9 mouse cellular contexts compared by ENCODE assay signal in genomic region chr11:77896820-77897805, GRCm38 (mm10). TPM values are rescaled to one million over a fixed set of nuclear protein-coding genes. Genes with fewer than 3 reads are reported as not detected.
DNase-seq lines count a peak whose midpoint lies in the region; ATAC-seq and TF ChIP-seq lines count a peak whose summit lies in the region.
"Had no signal": no experiment of that assay in that cellular context is flagged by ENCODE, and none has a peak within 500 bp of the region (broad histone marks: within the 10 kb centered on the region; RNA-seq: fewer than 3 reads in every experiment).

No protein-coding gene starts in this region.

- ATAC-seq in embryonic facial prominence, embryonic 15.5 days (ENCODE audit: insufficient number of reproducible peaks, low FRiP score, low TSS enrichment, low read depth) = no peak
- ATAC-seq in limb, embryonic 14.5 days (ENCODE audit: low FRiP score, low read depth) = no peak
- ATAC-seq in CD4-positive, CD25-positive, alpha-beta regulatory T cell, adult 4 months = no peak

- H3K4me1 ChIP-seq in embryonic facial prominence, embryonic 15.5 days = peaks cover 37% of the 10 kb centered on the region
- H3K4me1 ChIP-seq in limb, embryonic 14.5 days (ENCODE audit: control insufficient read depth, insufficient read depth, low read length) = peaks cover 20% of the 10 kb centered on the region

- no peak for TF ChIP-seq POLR2A in limb, embryonic 14.5 days (IDR thresholded peaks at IDR 0.05; ENCODE audit: borderline replicate concordance, extremely low read depth, insufficient read depth, insufficient read length)

- H3K36me3 ChIP-seq in embryonic facial prominence, embryonic 15.5 days = no peaks in the 10 kb centered on the region
- H3K36me3 ChIP-seq in limb, embryonic 14.5 days (ENCODE audit: control insufficient read depth, insufficient read depth, low read length) = no peaks in the 10 kb centered on the region

- no peaks in the 10 kb centered on the region for H3K9me3 ChIP-seq in embryonic facial prominence, embryonic 15.5 days (replicated peaks)
- no peaks in the 10 kb centered on the region for H3K9me3 ChIP-seq in limb, embryonic 14.5 days (ENCODE audit: control insufficient read depth, low read length)

- 9% methylated on average over 23 of the region's 23 CpGs for WGBS in embryonic facial prominence, embryonic 15.5 days
- 19% methylated on average over 23 of the region's 23 CpGs for WGBS in limb, embryonic 14.5 days

- no peak overlapping the region for H3K27ac ChIP-seq in embryonic facial prominence, embryonic 15.5 days (replicated peaks)
- no peak overlapping the region for H3K27ac ChIP-seq in limb, embryonic 14.5 days (replicated peaks; ENCODE audit: low read depth, low read length)

- DNase-seq in frontal cortex, postnatal 36 days (ENCODE audit: low spot score in 2 of 2) = peak; percentile 30 to 36
- no peak for DNase-seq in frontal cortex, postnatal 25 days (ENCODE audit: low spot score in 2 of 2)
- peak; percentile 37 for DNase-seq in MN1 (ENCODE audit: low spot score)
- no peak for DNase-seq in limb, embryonic 14.5 days (ENCODE audit: low spot score)
- no peak for DNase-seq in left cerebral cortex, adult 11 months (ENCODE audit: low spot score)
- DNase-seq in thymus, postnatal 4 days = no peak

- H3K9ac ChIP-seq in embryonic facial prominence, embryonic 15.5 days = no peak overlapping the region
- H3K9ac ChIP-seq in limb, embryonic 14.5 days (ENCODE audit: low read depth, low read length, severe bottlenecking) = no peak overlapping the region; the same call in 1 of the 2 replicates

- peak overlapping the region; percentile 17 for H3K4me2 ChIP-seq in embryonic facial prominence, embryonic 15.5 days (replicated peaks)
- H3K4me2 ChIP-seq in limb, embryonic 14.5 days (replicated peaks; ENCODE audit: low read depth, low read length, severe bottlenecking) = peak overlapping the region; percentile 4

- H3K4me3 ChIP-seq in embryonic facial prominence, embryonic 15.5 days (replicated peaks) = peak overlapping the region; percentile 2; the same call in 1 of the 2 replicates
- H3K4me3 ChIP-seq in limb, embryonic 14.5 days (replicated peaks; ENCODE audit: low read length) = no peak overlapping the region

- peaks cover 30% of the 10 kb centered on the region for H3K27me3 ChIP-seq in embryonic facial prominence, embryonic 15.5 days
- H3K27me3 ChIP-seq in limb, embryonic 14.5 days (ENCODE audit: control insufficient read depth, insufficient read depth, low read length) = peaks cover 23% of the 10 kb centered on the region; the same call in 1 of the 2 replicates

RNA-seq across cellular contexts. Expression of gene Pipox, which starts 3.2 kb away (rescaled TPM):
- 0.45 and 1.0 TPM in 2 replicates for polyA plus RNA-seq in embryonic facial prominence, embryonic 15.5 days (2015; fragmentation: Nextera tagmentation; extraction: Ambion mirVana)
- polyA plus RNA-seq in limb, embryonic 14.5 days (2012; rRNA removed) = 1.1 and 1.3 TPM in 2 replicates
- 0.94 and 1.1 TPM in 2 replicates for polyA plus RNA-seq in limb, embryonic 14.5 days (2014; fragmentation: Nextera tagmentation; extraction: Ambion mirVana)
- polyA plus RNA-seq in CD4-positive, CD25-positive, alpha-beta regulatory T cell, adult 4 months (2017; shearing (Covaris generic)) = 1 to 10 TPM in 1 of 2 experiments, under 1 TPM in 1; 0.19 to 2.2 TPM

RNA-seq across cellular contexts. Expression of gene Sez6, which starts 33.5 kb away (rescaled TPM):
- polyA plus RNA-seq in embryonic facial prominence, embryonic 15.5 days (2015; fragmentation: Nextera tagmentation; extraction: Ambion mirVana) = 0.60 and 1.3 TPM in 2 replicates
- 1.2 and 1.4 TPM in 2 replicates for polyA plus RNA-seq in limb, embryonic 14.5 days (2012; rRNA removed)
- 0.98 and 1.2 TPM in 2 replicates for polyA plus RNA-seq in limb, embryonic 14.5 days (2014; fragmentation: Nextera tagmentation; extraction: Ambion mirVana)
- not detected for polyA plus RNA-seq in CD4-positive, CD25-positive, alpha-beta regulatory T cell, adult 4 months (2017; shearing (Covaris generic))
- polyA plus RNA-seq: spleen, adult 2 months had no signal

Comparison
In these comparisons a context has a peak if more than half of its experiments do, and no peak if none do; other contexts are left out.
1. DNase-seq: peak in frontal cortex, postnatal 36 days (2 of 2) and MN1 (single experiment); none in frontal cortex, postnatal 25 days (0 of 2), limb, embryonic 14.5 days (single experiment), left cerebral cortex, adult 11 months (single experiment) and thymus, postnatal 4 days (single experiment).